Mouse (Mus musculus) T-cell, adult 2 months (primary cell): ENCODE results near the gene Retreg3.
"Not testable (repeated sequence)": the region's sequence is repeated elsewhere in the genome, so short reads cannot be mapped to it uniquely, and the experiment has no call there.

Experiments
- DNase-seq: peaks from one replicate; pipeline ENCODE4 v3.0.0; 2022; ENCODE audit warnings: low spot score

The Retreg3 gene

DNA sequence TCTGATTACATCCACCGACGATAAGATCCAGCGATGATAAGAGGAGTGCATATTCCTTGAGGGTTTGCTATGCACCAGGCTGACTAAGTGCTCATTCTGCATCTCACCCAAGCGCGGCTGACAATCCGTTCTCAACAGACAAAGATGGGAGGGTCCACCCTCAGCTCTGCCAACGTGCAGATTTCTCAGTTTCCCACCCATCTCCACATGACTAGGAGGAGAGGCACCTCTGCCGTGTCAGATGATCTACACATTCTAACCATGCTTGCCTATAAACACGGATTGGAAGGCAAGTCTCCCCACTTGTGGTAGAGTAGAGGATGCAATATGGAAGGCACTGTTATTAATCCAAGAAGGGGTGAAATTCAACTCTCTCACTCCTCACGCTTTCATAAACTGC, 29.1 kb upstream of the Retreg3 start:
- no peak for DNase-seq

DNA sequence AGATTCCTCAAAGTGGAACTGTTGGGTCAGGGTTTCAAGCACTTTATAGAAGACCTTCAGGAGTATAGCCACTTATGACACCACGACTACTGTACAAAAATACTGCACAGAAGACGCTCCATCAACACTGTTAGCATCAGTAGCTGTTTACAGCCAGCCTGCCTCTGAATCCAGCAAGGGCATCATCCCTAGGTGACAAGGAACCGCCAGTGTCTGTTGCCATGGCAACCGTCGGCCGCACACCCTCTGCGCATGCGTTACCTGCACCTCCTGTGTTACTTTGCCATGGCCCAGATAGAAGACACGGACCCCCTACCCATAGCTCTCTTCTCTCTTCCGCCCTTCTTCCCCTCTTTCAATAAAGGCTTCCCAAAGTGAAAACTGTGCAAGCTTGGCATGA, 26.7 kb upstream of the Retreg3 start:
- no peak for DNase-seq

- DNase-seq: peak; percentile 58
Measured at GRCm38 (mm10) chr11:101143338-101144225, 23.9 kb upstream of the Retreg3 start.

- DNase-seq: no peak
Measured at GRCm38 (mm10) chr11:101142215-101142967, 22.7 kb upstream of the Retreg3 start.

DNA sequence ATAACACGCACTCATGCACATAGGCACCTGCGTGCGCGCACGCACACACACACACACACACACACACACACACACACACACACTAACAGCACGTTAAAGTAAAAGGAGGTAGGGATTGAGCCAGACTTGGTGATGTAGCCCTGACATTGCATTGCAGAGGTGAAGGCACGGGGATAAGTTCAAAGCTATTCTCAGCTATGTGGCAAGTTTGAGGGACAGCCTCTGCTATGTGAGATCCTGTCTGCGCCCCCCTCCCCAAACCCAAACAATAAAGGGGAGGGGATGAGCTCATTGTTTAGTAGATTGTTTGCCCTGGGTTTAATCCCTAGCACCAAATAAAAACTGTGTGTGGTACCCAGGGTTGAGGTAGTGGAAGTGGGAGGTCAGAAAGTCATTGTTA, 21.4 kb upstream of the Retreg3 start:
- no peak for DNase-seq

DNA sequence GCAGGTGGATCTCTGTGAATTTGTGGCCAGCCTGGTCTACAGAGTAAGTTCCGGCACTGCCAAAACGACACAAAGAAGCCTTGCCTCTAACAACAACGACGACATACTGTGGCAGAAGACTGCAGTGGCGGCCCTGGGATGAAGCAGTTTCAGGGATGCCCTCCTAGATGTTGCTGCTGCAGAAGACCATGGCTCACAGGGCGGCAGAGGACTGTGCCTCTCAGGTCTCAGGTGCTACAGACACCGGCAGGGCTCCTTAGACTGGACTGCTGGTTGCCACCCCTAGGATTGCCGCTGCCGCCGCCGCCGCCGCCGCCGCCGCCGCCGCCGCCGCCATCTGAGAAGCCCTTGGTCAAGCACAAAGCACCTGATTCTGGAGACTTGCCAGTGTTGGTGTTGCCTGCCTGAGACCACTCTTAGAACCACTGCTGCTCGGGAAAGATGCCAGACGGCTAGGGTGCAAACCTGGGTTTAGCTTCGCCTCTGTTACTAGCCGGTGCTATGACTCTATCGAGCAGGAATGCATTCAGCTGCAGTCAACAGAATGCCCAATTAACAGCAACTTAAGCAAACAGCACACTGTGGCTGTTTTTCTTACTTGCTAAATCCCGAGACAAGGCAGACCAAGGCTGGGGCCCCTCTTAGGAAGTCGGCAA, 20.6 kb upstream of the Retreg3 start:
- no peak for DNase-seq

DNA sequence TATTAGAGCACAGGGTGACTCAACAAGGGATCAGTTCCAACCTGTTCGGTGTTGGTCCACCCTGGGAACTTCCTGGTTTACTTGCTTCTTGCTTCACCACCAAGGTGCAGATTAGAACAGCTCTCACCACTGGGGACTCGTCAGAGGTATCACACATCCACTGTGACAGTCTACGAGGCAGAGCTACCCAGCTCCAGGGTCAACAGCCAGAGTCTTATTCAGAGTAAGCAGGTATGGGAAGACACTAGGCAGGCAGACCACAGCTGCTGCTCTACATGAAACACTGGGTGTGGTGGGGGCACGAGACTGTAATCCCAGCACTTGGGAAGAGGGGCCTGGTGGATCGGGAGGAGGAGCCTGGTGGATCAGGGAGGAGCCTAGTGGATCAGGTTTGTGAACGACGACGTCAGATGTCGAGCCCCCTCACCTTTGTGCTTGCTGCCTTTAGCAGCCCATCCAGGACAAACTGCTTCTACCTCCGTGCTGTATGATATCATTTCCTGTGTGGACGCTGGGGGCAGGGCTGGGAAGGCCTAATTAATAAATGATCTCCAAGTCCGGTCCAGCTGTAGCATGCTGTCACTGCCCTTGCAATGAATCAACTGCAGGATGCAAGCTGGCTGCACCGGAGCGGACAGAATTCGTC, 19.0 kb upstream of the Retreg3 start:
- no peak for DNase-seq

DNA sequence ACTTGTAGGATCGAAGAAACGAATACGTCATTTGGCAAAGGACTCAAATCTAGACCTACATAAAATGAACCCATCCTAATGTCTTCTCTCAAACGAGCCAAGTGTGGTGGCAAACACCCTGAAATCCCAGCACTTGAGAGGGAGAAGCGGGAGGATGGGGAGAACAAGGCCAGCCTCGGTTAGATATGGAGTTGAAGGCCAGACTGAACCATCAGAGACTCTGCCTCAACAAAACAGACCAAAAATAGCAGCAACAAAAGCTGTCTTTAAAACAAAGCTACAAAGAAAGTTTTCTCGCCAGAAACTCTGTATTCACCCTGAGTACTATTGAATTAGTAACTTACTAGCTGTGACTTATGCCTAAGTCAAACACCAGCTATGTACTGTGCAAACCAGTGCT, 17.3 kb upstream of the Retreg3 start:
- no peak for DNase-seq

DNA sequence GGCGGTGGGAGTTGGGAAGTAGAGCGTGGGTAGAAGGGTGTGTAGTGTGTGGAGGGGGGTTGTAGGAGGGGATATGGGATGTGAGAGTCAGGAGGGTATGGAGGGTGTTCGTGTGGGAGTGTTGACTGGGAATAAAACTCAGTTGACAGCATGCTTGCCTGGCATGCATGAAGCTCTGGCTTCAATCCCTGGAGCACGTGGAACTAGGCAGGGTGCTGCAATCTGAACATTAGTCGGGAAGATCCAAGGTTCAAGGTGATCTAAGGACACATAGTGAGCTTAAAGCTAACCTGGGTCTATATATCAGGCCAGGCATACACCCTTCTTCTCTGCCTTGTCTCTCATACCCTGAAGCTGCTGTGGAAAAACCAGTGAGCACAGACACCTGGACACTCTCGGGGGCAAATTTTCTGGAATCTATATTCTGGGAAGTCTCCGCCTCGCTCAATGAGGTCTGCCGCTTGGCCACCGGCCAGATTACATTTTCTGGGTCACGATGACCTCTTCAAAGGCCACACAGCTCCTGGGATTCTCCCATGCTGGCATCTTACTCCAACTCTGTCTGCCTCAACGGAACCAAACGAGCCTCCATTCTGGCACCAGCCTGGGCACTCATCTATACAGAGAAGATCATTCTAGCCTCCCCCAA, 14.6 kb upstream of the Retreg3 start:
- no peak for DNase-seq

DNA sequence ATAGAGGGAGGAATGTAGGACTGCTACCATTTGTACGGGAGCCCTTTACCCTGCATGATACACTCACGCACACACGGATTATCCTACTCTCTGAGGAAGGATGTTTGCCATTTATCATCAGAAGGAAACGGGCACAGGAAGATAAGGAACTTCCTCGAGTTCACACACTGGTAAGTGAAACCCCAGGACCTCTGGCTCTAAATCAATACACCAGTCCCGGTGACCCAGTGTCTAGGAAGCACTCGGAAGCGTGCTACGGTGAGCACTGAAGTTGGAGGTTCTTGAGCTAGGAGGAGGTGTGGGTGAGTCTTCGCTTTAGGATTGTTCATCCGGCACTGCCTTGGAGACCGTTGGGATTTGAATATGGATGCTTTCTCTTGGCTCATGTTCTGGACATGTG, 13.3 kb upstream of the Retreg3 start:
- no peak for DNase-seq

GRCm38 (mm10) chr11:101131701-101132100, 12.0 kb upstream of the Retreg3 start:
- no peak for DNase-seq

- no peak for DNase-seq
Measured at GRCm38 (mm10) chr11:101131187-101131586, 11.5 kb upstream of the Retreg3 start.

DNA sequence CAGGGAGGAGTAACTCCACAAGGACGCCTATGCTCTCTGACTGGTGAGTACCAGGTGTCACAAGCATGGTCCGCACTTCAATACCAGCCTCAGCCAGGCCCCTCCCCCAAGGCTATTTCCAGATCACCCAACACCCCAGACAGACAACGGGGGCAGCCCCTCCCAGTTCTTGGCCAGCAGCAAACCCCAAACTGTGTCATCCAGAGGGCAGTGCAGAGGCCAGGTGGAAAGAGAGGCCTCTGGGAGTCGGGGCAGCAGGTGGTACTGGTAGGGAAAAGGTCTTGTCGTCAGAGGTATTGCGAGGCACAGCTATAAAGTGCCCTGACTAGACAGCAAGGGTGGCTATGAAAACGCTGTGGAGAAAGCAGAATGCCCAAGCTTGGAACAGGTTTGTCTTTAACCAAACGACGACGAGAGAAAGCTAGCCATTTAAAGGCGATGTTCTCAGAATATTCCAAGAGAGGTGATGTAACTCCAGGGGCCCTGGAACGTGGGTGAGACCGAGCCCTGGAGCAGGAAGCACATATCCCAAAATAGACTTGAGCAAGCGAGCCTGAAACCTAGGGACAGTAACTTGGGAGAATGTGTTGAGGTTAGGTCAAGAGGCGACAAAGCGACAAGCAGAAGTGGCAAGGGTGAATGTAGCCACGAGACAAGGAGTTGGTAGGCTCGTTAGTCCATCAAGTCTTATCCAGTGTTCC, 10.5 kb upstream of the Retreg3 start:
- DNase-seq: no peak

DNA sequence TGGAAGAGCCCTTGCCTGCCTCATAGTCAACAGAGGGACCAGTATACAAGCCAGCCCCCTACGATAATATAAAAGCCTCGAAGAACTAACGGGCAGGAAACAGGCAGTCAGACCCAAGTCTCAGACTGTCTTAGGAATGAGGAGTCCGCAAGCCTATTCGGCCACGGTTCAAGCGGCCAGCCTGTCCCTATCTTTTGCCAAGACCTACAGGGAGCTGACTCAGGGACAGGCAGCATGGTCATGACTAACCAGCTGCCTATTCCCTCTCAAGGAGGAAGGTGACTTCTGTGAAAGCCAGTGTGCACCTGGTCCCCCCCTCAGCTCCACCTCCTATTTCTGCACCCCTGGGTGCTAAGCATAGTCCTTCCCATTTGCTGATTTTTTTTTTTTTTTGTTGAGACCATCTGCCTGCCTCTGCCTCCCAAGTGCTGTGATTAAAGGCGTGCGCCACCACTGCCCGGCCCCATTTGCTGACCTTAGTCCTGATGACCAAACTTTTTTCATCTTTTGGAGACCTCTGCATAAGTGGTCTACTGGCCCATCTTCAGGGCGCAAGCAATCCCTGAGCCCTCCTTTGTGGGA, 9.4 kb upstream of the Retreg3 start:
- no peak for DNase-seq

DNA sequence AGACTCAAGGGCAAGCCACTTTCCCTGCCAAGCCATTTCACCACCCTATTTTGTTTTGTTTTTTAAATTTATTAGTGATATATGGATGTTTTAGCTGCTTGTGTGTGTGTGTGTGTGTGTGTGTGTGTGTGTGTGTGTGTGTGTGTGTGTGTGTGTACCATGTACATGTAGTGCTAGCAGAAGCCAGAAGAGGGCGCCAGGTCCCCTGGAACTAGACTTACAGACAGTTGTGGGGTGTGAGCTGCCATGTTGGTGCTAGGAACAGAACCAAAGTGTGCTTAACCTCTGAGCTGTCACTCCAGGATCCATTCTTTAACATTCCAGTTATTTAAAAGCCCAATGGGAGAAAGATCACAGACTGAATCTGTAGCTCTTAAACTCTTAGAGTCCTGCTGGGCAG, 7.4 kb upstream of the Retreg3 start:
- DNase-seq: peak; percentile 38

DNA sequence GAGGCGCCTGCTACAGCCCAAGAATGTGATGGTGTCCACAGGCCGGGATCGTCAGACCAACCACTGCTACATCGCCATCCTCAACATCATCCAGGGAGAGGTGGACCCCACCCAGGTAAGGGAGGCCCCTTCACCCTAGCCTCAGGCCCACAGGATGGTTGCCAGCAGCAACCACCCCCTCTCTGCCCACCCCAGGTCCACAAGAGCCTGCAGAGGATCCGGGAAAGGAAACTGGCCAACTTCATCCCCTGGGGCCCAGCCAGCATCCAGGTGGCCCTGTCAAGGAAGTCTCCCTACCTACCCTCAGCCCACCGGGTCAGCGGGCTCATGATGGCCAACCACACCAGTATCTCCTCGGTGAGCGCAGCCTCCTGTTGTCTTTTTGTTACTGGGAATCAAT, 5.3 kb upstream of the Retreg3 start:
- DNase-seq: not testable (repeated sequence)

DNA sequence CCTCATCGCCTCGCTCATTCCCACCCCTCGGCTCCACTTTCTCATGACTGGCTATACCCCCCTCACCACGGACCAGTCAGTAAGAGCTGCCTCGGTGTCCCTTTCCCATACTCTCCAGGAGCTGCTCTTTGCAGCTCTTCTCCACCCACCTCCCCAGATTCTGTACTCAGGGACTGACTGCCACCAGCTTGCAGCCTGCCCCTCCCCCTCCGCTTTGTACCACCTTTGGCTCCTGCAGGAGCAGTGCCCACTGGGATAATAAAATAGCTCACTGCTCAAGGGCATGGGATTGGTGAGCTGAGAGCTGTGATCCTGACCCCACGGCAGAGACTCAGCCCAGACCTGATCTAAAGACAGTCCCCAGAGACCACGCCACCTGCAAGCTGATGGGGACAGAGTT, 4.8 kb upstream of the Retreg3 start:
- DNase-seq: not testable (repeated sequence)

GRCm38 (mm10) chr11:101120545-101121188, 974 bp upstream of the Retreg3 start:
- no peak for DNase-seq

DNA sequence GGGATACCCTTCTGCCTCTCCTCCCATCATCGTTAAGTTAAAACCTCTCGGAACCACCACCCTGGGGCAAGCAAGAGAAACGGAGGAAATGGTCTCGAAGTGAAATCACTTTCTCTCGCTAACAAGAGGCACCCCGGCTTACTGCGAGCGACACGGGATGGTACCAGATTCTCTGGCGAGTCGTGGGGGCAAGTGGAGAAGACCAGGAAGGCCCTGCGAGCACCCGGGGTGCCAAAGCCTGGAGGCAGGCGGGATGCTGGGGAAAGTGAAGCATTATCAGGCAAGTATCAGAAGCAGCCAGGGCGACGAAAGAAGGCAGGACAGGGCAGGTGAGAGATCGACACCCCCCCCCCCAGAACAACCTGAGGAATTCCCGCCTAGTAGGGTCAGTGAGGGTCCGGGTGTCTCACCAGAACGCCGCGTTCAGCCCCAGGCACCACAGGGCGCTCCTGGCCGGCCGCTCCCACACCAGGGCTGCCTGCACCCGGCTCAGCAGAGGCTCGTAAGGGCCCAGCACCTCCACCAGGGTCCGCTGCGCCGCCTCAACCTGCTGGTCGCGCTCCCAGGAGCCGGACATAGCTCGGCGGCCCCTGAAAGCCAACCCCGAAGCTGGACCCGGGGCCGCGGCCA, 447 bp downstream of the Retreg3 start:
- DNase-seq: peak; percentile 25

GRCm38 (mm10) chr11:101118105-101118504, 1.6 kb downstream of the Retreg3 start:
- DNase-seq: no peak
